Mouse (Mus musculus) neural tube, embryonic 11.5 days (tissue): Measurements from ENCODE around the gene Eif2b1. TPM values are rescaled to one million over a fixed set of nuclear protein-coding genes. Genes with fewer than 3 reads are reported as not detected.
A peak's percentile ranks its signal among the peaks of the same experiment; 100 is the strongest.

Experiments
- ATAC-seq: fragments of 200-750 bp; cut with Nextera tagmentation; 2 replicates; pipeline ENCODE4 v1.8.0; 2017; ENCODE audit warnings: moderate number of reproducible peaks, mild to moderate bottlenecking, moderate TSS enrichment, moderate library complexity; ENCODE audit not compliant: insufficient read depth, low FRiP score, low TSS enrichment
- DNase-seq: peaks from one replicate; pipeline ENCODE4 v3.0.0-alpha.2; 2015; ENCODE audit warnings: low spot score
- H3K27ac ChIP-seq: fragments of 300-500 bp; sonication (generic); 2 replicates; pipeline ENCODE4 v1.5.1; 2014; ENCODE audit warnings: low read depth, mild to moderate bottlenecking, low read length
- H3K27me3 ChIP-seq: fragments of 300-500 bp; sonication (generic); 2 replicates; pipeline ENCODE4 v1.6.1; 2014; ENCODE audit warnings: mild to moderate bottlenecking, low read length, mixed read lengths; ENCODE audit not compliant: control insufficient read depth, insufficient read depth
- H3K36me3 ChIP-seq: fragments of 300-500 bp; sonication (generic); 2 replicates; pipeline ENCODE4 v1.6.1; 2014; ENCODE audit warnings: mild to moderate bottlenecking, low read length, moderate library complexity, mixed read lengths; ENCODE audit not compliant: control insufficient read depth, insufficient read depth
- H3K4me1 ChIP-seq: fragments of 300-500 bp; sonication (generic); 2 replicates; pipeline ENCODE4 v1.6.1; 2014; ENCODE audit warnings: low read length, mixed read lengths; ENCODE audit not compliant: control insufficient read depth, insufficient read depth
- H3K4me2 ChIP-seq: fragments of 300-500 bp; sonication (generic); 2 replicates; pipeline ENCODE4 v1.6.1; 2014; ENCODE audit warnings: low read depth, mild to moderate bottlenecking, moderate library complexity
- H3K4me3 ChIP-seq: fragments of 300-500 bp; sonication (generic); 2 replicates; pipeline ENCODE4 v1.5.1; 2014; ENCODE audit warnings: low read depth, low read length
- H3K9ac ChIP-seq: fragments of 300-500 bp; sonication (generic); 2 replicates; pipeline ENCODE4 v1.6.1; 2014; ENCODE audit warnings: mild to moderate bottlenecking, low read length
- H3K9me3 ChIP-seq: fragments of 300-500 bp; sonication (generic); 2 replicates; pipeline ENCODE4 v1.6.1; 2016; ENCODE audit warnings: low read length; ENCODE audit not compliant: control insufficient read depth
- WGBS: fragments of 180-500 bp; shearing (Covaris S2); extraction: QIAGEN DNeasy Blood & Tissue Kit; methylation state at CpG from one replicate; pipeline ENCODE4 v1.1.7; 2014; 5-methylcytosine and 5-hydroxymethylcytosine counted together
- polyA plus RNA-seq: library from polyadenylated mRNA; unstranded; fragments of >200 nt; fragmentation: Nextera tagmentation; extraction: Ambion mirVana; gene quantifications from 2 replicates; pipeline ENCODE4 v1.2.1, GENCODE M21; 2014

Eif2b1 gene
- polyA plus RNA-seq, 1 experiment from 2014 or later, result 94.5 TPM

DNA sequence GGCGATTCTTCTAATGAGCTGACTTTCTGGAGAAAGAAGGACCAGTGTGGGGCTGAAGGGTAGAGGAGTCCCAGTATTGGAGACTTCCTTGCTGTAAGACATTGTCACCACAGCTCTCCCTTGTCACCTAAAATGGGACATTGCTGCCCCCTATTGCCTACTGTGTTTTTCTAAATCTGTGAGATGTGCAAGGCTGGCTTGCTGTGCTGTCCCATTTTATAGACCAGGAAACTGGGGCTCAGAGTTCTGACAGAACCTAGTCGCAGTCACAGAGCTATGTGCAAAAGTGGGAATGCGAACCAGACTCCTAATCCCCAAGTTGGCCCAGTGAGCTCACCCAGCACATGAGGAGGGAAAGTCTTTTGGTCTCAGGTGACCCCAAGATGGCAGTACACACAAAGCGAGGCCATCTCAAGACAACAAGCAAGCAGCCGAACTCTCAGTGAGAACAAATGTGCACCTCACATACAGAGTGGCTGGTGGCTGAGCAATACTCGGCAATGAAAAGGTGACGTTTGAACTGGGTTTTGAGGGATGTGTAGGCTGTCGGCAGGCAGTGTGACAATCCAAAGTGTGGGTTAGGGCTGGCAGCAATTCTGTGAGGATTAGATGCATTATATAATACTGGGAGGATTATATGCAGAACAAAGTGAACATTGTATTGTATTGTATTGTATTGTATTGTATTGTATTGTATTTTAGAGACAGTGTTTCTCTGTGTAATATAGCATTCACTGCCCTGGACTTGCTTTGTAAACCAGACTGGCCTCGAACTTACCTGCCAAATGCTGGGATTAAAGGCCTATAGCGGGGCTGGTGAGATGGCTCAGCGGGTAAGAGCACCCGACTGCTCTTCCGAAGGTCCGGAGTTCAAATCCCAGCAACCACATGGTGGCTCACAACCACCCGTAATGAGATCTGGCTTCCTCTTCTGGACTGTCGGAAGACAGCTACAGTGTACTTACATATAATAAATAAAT is 39.8 kb downstream of the Eif2b1 start:
- H3K4me3 ChIP-seq, result no peak overlapping the region
- H3K4me1 ChIP-seq, result peaks cover 5% of the 10 kb centered on the region; the same call in 1 of the 2 replicates
- peaks cover 3% of the 10 kb centered on the region; the same call in 1 of the 2 replicates for H3K36me3 ChIP-seq
- H3K27ac ChIP-seq, result no peak overlapping the region
- H3K9ac ChIP-seq, result no peak overlapping the region
- DNase-seq (peak; percentile 9), ATAC-seq (no peak)
- no peaks in the 10 kb centered on the region for H3K27me3 ChIP-seq
- no peak overlapping the region for H3K4me2 ChIP-seq
- H3K9me3 ChIP-seq, result no peaks in the 10 kb centered on the region
- WGBS, result 84% methylated on average over 15 of the region's 16 CpGs

DNA sequence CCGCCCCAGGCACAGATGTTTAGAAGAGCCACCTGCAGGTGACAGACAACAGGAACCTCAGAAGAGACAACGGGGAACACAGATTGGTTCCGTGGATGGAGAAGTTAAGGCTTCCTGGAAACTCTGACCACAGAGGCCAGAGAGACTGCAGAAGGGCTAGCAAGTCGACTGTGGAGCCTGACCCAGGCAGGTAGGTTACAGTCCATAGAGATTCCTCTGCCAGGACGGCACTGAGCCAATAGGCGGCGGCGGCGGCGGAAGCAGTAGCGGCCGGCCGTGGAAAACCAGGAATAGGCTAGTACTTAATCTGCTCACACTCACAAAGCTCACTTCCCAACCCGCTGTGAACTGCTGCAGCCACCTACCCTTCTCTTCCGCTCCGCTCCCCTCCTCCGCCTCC is 42.2 kb downstream of the Eif2b1 start:
- H3K4me3 ChIP-seq, result peak overlapping the region; percentile 6; the same call in 1 of the 2 replicates
- ATAC-seq (no peak), DNase-seq (peak; percentile 35)
- peaks cover 4% of the 10 kb centered on the region; the same call in 1 of the 2 replicates for H3K4me1 ChIP-seq
- no peak overlapping the region for H3K27ac ChIP-seq
- H3K9me3 ChIP-seq, result no peaks in the 10 kb centered on the region
- 4% methylated on average over 17 of the region's 17 CpGs for whole genome bisulfite sequencing
- H3K4me2 ChIP-seq, result peak overlapping the region; percentile 31
- peak overlapping the region; percentile 22; the same call in 1 of the 2 replicates for H3K9ac ChIP-seq
- H3K36me3 ChIP-seq, result no peaks in the 10 kb centered on the region
- no peaks in the 10 kb centered on the region for H3K27me3 ChIP-seq

DNA sequence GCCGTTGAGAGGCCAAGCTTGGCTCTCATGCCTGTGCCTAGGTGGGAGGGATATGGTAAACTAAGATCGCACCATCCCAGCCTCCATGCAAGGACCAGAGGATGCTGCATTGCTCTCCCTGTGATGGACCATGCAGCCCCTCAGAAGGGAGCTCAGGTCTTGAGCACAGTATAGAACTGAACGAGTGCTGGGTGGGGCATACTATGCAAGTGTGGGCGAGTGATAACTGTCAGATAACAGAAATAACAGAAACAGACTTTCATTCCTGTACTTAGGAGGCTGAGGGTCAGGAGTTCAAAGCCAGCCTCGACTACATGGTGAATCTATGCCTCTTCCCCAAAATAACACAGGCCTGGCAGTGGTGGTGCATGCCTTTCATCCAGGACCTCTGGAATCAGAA is 43.9 kb downstream of the Eif2b1 start:
- no peaks in the 10 kb centered on the region for H3K9me3 ChIP-seq
- H3K4me3 ChIP-seq, result no peak overlapping the region
- H3K4me1 ChIP-seq, result peaks cover 7% of the 10 kb centered on the region
- DNase-seq (no peak), ATAC-seq (no peak)
- no peak overlapping the region for H3K27ac ChIP-seq
- no peak overlapping the region for H3K4me2 ChIP-seq
- no peaks in the 10 kb centered on the region for H3K27me3 ChIP-seq
- H3K36me3 ChIP-seq, result no peaks in the 10 kb centered on the region
- H3K9ac ChIP-seq, result no peak overlapping the region
- WGBS, result 75% methylated on average over 5 of the region's 5 CpGs

DNA sequence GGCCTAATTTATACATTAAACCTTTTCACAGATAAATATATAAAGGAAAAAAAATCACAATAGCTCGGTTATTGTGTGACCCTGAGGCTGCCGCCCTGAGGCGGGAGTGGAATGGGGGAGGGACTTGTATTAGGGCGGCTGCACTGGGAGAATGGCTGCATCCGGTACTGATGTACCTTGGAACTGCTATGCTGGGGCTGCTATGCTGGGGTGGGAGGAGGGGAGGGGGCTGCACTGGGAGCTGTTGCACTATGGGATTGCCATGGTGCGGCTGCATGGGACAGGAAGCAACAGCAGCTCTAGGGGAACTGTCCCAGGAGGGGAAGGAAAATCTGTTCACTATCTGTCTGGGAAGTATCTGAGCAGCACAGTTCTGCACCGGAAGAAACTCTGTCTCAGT is 46.5 kb downstream of the Eif2b1 start:
- ATAC-seq (no peak), DNase-seq (peak; percentile 12)
- Histone ChIP-seq H3K27me3 (no peaks in the 10 kb centered on the region), H3K9ac (no peak overlapping the region), H3K4me1 (peaks cover 25% of the 10 kb centered on the region), H3K27ac (no peak overlapping the region), H3K9me3 (no peaks in the 10 kb centered on the region), H3K4me3 (no peak overlapping the region), H3K4me2 (no peak overlapping the region), H3K36me3 (no peaks in the 10 kb centered on the region)
- WGBS, result 48% methylated on average over 7 of the region's 7 CpGs

DNA sequence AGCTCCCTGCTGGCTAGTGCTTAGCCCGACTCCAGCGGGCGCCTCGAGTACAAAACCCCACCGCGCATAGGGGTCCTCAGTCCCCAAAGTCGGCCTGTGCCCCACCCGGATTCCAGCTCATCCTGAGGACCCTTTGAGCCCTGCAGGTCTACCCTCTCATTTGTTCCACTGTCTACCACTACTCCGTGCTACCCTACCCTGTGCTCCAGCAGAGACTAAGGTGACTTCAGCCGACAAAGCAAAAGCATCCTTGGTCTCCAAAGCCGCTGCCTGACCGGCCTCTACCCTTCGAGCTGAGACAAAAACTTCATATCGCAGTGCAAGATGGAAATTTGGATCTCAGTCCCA is 47.4 kb downstream of the Eif2b1 start:
- Histone ChIP-seq H3K4me1 (peaks cover 25% of the 10 kb centered on the region), H3K27ac (peak overlapping the region; percentile 62; the same call in 1 of the 2 replicates), H3K9ac (peak overlapping the region; percentile 72), H3K36me3 (no peaks in the 10 kb centered on the region), H3K4me3 (peak overlapping the region; percentile 77), H3K27me3 (no peaks in the 10 kb centered on the region), H3K9me3 (no peaks in the 10 kb centered on the region), H3K4me2 (peak overlapping the region; percentile 66)
- DNase-seq (no peak), ATAC-seq (peak; percentile 59)
- 14% methylated on average over 14 of the region's 14 CpGs for WGBS

DNA sequence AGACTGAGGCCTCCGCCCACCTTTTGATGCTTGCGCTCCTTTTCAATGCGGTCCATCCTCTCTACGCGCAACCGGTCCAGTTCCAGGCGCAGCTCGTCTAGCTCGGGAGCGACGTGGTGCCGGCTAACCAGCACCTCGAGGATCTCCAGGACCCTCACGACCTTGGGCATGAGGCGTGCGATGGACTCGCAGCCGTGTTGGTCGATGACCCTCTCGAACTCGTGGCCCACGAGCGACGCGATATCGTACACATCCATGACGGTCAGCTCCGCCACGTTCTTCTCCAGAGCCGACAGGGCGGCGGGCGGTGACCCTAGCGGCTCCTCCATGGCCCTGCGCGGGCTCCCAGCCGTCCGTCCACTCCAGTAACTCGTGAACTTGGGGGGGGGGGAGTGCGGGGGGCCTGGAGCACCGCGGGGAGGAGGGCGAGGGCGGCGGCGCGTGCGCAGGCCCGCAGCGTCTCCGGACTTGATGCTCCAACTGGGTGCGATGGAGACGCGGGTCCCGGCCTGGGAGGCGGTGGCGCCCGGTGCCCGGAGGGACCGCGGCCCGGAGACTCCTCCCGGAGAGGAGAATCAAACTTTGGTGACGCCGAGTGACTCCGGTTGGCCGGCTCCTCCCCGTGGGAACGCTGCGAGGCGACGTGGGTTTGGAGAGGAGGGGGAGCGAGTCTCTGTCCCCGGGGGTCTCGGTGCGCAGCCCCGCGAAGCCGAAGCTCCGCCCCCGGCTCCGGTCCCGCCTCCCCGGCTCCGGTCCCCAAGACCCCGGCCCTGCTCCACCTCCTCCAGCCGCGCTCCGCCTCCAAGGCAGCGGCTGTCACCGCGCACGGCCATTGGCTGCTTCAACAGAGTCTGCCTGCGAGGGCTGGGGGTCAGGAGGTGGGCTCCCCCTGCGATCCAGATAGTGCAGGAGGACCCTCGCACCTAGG is 48.0 kb downstream of the Eif2b1 start, which contains the start of gene Rilpl1:
TSS of gene Rilpl1 (minus strand) at position 737 of the 928 bp plus-strand sequence.
- Histone ChIP-seq H3K36me3 (no peaks in the 10 kb centered on the region), H3K27ac (peak within 1 kb of the TSS; percentile 62), H3K27me3 (no peaks in the 10 kb centered on the region), H3K9ac (peak within 1 kb of the TSS; percentile 72), H3K4me2 (peak within 1 kb of the TSS; percentile 66), H3K9me3 (no peaks in the 10 kb centered on the region), H3K4me3 (peak within 1 kb of the TSS; percentile 77), H3K4me1 (peaks cover 25% of the 10 kb centered on the region)
- WGBS, result under 1% methylated on average over 77 of the region's 96 CpGs
- DNase-seq (peak; percentile 93), ATAC-seq (peak; percentile 93)

DNA sequence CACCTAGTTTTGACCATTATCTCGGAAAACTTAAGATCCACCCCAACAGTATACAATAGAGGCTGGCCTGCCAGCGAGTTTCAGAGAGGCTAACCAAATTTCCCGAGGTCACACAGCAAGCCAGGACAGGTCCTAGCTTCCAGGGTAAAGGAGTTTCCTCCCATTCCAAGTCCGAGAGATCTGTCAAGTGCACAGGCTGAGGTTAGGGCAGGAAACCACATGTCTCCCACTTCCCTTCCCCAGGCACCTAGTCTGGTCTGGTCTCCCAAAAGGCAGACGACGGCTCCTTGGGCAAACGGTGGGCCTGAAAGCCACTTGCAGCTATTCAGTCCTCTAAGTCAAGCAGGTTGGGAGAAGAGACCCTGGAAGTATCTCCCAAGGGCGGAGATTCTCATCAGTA is 49.2 kb downstream of the Eif2b1 start:
- Histone ChIP-seq H3K4me1 (peaks cover 25% of the 10 kb centered on the region), H3K4me2 (peak overlapping the region; percentile 66), H3K4me3 (peak overlapping the region; percentile 77), H3K9ac (peak overlapping the region; percentile 40; the same call in 1 of the 2 replicates), H3K9me3 (no peaks in the 10 kb centered on the region), H3K27me3 (no peaks in the 10 kb centered on the region), H3K36me3 (no peaks in the 10 kb centered on the region), H3K27ac (no peak overlapping the region)
- ATAC-seq (no peak), DNase-seq (peak; percentile 6)
- 56% methylated on average over 8 of the region's 8 CpGs for WGBS

DNA sequence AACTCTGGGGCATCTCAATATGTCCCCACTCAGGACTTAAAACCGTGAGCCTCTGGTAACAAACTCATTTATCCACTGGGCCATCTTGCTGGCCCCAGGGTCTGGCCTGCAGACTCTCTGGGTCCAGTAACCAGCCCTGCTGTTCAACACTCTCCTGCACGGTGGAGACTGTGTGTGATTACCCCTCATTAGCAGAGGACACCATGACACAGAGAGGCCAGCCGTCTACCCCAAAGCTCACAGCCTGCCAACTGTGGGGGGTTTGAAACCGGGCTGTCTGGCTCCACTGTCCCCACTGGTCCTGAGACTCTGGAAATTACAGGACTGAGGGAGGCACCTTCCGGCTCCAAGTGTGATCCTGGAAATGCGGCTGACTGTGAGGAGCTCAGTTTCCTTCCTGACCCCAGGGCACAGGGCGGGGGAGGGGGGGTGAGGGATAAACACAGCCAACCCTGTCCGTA is 49.7 kb downstream of the Eif2b1 start:
- no peaks in the 10 kb centered on the region for H3K36me3 ChIP-seq
- H3K27ac ChIP-seq, result 0 out of 2 replicates have a peak overlapping the region, but pooled peaks have one; percentile 4
- no peaks in the 10 kb centered on the region for H3K27me3 ChIP-seq
- 31% methylated on average over 8 of the region's 8 CpGs for WGBS
- DNase-seq (peak; percentile 12), ATAC-seq (no peak)
- H3K9ac ChIP-seq, result peak overlapping the region; percentile 40; the same call in 1 of the 2 replicates
- H3K4me3 ChIP-seq, result peak overlapping the region; percentile 77
- peak overlapping the region; percentile 66 for H3K4me2 ChIP-seq
- H3K9me3 ChIP-seq, result no peaks in the 10 kb centered on the region
- H3K4me1 ChIP-seq, result peaks cover 25% of the 10 kb centered on the region
